Mouse (Mus musculus) kidney, adult 18-20 months (tissue): ENCODE results near the gene Map3k7.

ENCODE experiments used
- DNase-seq: peaks from one replicate; pipeline ENCODE4 v3.0.0; 2021

Map3k7 gene

DNA sequence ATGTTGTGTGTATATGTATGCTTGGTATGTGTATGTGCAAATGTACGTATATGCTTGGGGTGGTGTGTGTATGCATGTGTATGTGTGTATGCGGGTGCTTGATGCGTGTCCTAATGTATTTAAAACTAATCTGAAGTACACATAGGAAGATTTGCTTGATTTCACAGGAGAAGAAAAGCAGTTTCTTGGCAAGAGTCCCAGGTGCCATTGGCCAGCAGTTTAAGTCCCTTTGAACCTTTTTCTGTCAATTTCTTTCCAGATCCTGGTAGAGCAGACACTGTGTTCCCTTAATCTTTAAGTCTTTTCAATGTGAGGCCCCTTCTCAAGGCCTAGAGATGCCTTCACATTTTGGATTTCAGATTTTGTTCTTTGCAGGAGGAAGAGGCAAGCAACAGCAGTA lies 99.4 kb downstream of the Map3k7 start:
- DNase-seq = no peak
